Mouse (Mus musculus) urinary bladder, adult 18-20 months (tissue): ENCODE measurements around the gene Pask.

Experiments
- DNase-seq, 2 experiments: peaks; one replicate each; pipeline ENCODE4 v3.0.0; 2022; ENCODE audit warnings: low spot score in 2 of 2, mixed read lengths in 2 of 2

Gene Pask

GRCm38 (mm10) chr1:93289678-93290214 is 53.5 kb downstream of the Pask start:
- DNase-seq: no peak

GRCm38 (mm10) chr1:93277041-93277440 is 66.2 kb downstream of the Pask start:
- DNase-seq: no peak

- DNase-seq: no peak
These were observed 67.7 kb downstream of the Pask start for GRCm38 (mm10) chr1:93275561-93275960.

GRCm38 (mm10) chr1:93272409-93272821 is 70.9 kb downstream of the Pask start:
- no peak for DNase-seq

- DNase-seq: no peak
These were observed 71.5 kb downstream of the Pask start for GRCm38 (mm10) chr1:93271751-93272150.

- no peak for DNase-seq
These were observed 72.6 kb downstream of the Pask start for GRCm38 (mm10) chr1:93270516-93271240.

GRCm38 (mm10) chr1:93268246-93268645 is 75.0 kb downstream of the Pask start:
- DNase-seq: no peak

- no peak for DNase-seq
These were observed 76.1 kb downstream of the Pask start for GRCm38 (mm10) chr1:93267207-93267606.
